Mouse (Mus musculus): ENCODE measurements around the gene Cdkl3.

DNA sequence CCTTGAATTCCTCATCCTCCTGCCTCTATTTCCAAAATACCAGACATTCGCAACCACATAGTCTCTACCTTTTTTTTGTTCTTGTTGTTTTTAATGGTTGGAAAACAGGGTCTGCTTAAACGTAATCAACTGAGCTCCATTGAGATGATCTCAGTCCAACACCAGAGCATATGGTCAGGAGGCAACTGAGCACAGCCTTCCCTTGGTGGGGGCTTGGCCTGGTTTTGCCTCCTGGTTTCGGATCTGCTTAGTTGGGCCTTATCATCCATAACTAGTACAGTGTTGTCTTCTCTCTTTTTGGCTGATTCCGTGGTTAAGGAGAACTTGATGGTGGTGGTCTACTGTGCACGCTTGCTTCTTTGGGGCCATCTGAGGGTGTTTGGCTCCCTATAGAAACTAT is 104.8 kb downstream of the Cdkl3 start:
- TF ChIP-seq NANOG (IDR thresholded peaks at IDR 0.05; ENCODE audit: borderline replicate concordance, low read length) = no peak
- TF ChIP-seq CTCF (conservative IDR thresholded peaks at IDR 0.05; ENCODE audit: low read length) = no peak
- TF ChIP-seq POU5F1 (IDR thresholded peaks at IDR 0.05; ENCODE audit: borderline replicate concordance, low read length) = no peak
